Mouse (Mus musculus) A20 (cell line): ENCODE measurements around the gene Akap6.

Source experiments
- DNase-seq: peaks from one replicate; pipeline ENCODE4 v3.0.0-alpha.2; 2011; ENCODE audit warnings: low read depth, low spot score

Gene Akap6

DNA sequence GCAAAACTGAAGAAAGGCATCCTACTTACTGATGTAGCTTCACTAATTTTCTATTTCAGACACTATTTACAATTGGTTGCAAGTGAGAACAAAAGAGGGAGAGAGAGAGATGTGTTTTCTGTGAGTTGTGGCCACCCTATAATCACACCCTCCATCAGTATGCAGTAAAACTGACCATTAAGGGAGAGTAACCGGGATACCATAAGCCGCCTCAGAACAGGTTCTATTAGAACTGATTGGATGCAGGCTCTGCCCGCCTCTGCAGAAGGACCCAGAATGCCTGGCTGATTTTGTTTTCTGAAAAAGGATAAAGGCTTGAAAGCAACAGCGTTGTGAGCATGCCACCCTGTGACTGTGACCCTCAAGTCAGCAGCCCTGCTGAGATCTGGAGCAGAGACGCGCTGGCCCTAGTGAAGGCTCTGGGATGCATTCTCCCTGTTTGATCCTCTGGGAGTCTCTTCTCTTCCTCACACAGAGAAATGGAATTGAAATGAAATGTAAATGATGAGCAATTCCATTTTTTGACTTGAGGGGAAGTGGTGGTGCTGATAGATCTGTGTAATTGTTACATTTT lies 445.0 kb downstream of the Akap6 start:
- no peak for DNase-seq

DNA sequence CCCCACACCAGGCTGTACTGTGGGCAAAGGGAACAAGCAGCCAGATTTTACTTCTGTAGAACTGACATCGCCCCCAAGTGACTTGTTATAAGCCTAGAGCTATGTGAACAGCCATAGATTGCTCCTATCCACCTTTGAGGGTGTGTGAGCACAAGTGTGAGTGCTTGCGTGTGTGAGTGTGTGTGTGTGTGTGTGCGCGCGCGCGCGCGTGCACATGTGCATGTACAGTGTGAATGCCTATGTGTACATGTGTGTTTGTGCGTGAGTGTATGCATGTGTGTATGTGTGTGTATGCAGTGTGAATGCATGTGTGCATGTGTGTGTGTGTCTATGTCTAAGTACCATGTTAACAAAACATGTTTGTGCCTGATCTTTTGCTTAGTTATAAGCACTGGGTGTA lies 445.6 kb downstream of the Akap6 start:
- no peak for DNase-seq

DNA sequence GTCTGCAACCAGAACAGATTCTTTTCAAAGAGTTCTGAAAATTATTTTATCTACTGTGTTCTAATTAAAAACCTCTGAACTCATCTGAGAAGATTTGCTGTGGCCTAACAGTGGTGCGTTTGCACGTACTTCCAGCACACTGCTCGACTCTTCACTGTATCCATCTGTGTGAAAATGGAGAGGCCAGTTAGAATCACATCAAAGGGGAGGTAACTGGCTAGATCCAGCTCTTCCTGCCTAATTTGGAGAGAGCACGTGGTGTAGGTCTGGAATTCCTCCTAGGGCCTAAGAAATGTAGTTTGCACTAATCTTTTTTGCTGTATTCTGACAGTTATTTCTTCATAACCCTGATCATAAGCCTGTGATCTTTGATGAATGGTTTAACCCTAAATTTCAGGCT lies 446.3 kb downstream of the Akap6 start:
- no peak for DNase-seq

DNA sequence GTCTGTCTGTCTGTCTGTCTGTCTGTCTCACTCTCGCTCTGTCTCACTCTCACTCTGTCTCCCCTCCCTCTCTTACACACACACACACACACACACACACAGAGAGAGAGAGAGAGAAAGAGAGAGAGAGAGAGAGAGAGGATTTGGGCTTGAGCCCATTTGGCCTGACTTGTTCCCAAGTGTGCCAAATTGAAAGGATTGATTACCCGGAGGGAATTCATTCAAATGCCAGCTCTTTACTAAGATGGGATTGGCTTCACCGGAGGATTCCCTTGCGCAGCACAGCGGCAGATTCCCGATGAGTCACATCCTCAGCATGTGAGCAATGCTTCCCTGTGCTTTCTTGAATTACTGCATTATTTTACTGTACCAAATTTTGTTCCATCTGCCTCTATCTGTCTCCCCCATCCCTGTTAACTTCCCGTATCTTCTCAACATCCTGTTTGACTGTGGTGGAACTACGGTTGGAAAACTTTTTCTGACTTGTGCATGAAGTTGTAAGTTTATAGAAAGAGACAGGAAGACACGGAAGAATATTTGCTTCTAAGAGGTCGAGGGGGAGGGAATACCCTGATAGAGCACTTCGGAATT lies 447.4 kb downstream of the Akap6 start:
- DNase-seq, result no peak

DNA sequence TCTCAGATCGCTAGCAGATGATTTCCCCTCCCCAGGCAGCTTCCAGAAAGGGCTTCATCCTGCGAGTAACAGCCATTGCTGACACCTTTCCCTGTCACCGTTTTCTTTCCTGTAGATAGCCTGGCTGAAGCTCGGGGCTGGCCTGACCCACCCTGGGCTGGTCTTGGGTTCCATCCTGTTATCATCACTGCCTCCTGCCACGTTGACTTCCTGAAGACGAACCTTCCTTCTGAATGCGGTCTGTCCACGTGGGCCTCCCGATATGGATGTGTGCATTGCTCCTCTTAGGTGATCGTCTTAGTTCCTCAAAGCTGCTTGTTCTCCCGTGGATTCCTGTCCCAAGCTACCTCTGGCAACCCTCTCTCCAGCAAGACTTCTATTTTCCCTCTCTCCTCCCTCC lies 448.5 kb downstream of the Akap6 start:
- no peak for DNase-seq

DNA sequence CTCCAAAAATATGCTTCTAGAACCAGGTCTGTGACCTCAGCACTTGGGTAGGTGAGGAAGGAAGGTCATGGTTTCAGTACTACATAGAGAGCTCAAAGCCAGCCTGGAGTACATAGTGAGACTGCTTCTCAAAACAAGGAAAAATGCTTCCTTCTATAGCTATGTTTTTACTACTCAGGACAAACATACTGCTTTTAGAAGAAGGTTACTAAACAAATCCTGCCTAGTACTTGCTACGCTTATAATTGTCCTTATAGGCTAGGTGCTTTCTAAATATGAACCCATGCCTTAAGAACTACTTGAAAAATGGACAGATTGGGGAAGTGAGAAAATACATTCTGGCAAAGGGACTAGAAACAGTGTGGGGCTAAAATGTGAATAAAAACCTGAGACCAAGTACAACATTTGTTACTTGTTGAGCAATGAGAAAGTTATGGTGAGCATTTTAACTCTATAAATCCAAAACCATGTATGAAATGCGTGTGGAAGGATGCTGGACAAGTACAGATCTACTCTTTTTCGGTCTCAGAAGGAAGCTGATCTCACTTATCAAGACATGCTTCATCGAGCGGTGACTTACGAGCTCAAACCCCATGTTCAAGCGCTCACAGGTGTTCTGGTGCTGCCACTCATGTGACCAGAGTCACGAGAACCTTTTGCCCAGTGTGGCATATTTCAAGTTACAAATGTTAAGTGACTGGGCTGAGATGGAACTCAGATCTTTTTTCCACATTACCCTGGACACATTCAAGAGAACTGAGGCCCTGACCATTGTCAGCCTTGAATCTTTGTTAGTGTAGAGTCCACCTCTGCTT lies 469.2 kb downstream of the Akap6 start:
- DNase-seq, result peak; percentile 92

DNA sequence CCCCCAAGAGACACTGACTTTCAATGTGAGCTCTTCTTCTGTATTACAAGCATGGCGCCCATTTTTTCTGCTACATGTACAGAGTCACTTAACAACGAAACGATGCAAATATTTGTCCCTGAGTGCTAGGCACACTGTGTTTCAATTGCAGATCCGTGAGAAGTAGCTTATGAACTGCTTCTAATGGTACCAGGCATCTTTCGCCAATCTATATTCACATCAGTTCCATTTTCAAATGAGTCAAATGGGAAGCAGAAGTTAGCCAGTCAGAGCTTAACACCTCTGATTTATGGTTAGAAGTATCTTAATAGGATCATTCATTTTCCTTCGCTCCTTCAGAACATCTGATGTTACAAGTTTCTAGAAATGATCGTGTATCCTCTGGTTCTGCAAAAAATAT lies 492.3 kb downstream of the Akap6 start:
- DNase-seq, result peak; percentile 73

DNA sequence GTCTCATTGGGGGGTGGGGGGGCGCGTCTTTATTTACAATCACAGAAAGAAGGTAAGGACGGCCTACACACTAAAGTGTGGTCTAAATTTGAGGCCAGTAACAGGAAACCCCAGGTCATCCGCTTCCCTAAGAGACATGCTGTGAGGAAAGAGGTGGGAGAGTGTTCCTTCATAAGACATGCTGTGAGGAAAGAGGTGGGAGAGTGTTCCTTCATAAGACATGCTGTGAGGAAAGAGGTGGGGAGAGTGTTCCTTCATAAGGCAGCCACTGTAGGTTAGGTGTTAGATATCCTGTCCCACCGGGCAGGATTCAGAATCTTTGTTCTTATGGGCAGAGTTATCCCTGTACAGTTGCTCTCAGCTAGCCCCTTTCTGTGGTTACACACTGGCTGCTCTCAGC lies 494.5 kb downstream of the Akap6 start:
- no peak for DNase-seq
